Mouse (Mus musculus): ENCODE results near the gene Pcyt1a.
A peak's percentile ranks its signal among the peaks of the same experiment; 100 is the strongest.

Pcyt1a gene

GRCm38 (mm10) chr16:32430474-32431046 is at the start of gene Pcyt1a:
TSS of gene Pcyt1a (plus strand) at chr16:32430921.
- peak; percentile 84 for DNase-seq (ENCODE audit: low read depth)

- no peak for DNase-seq (ENCODE audit: low read depth)
Observed at GRCm38 (mm10) chr16:32382901-32383300, 47.8 kb upstream of the Pcyt1a start.

GRCm38 (mm10) chr16:32384885-32385284 is 45.8 kb upstream of the Pcyt1a start:
- DNase-seq (ENCODE audit: low read depth) = no peak

GRCm38 (mm10) chr16:32386826-32387225 is 43.9 kb upstream of the Pcyt1a start:
- DNase-seq (ENCODE audit: low read depth) = no peak

GRCm38 (mm10) chr16:32389049-32389448 is 41.7 kb upstream of the Pcyt1a start:
- no peak for DNase-seq (ENCODE audit: low read depth)

- no peak for DNase-seq (ENCODE audit: low read depth)
Observed at GRCm38 (mm10) chr16:32389841-32390240, 40.9 kb upstream of the Pcyt1a start.

GRCm38 (mm10) chr16:32390882-32391281 is 39.8 kb upstream of the Pcyt1a start:
- DNase-seq (ENCODE audit: low read depth) = no peak

- no peak for DNase-seq (ENCODE audit: low read depth)
Observed at GRCm38 (mm10) chr16:32395679-32396540, 34.8 kb upstream of the Pcyt1a start.

- no peak for DNase-seq (ENCODE audit: low read depth)
Observed at GRCm38 (mm10) chr16:32396541-32396835, 34.2 kb upstream of the Pcyt1a start.

- no peak for DNase-seq (ENCODE audit: low read depth)
Observed at GRCm38 (mm10) chr16:32398206-32398605, 32.5 kb upstream of the Pcyt1a start.

- DNase-seq (ENCODE audit: low read depth) = no peak
Observed at GRCm38 (mm10) chr16:32400267-32400666, 30.5 kb upstream of the Pcyt1a start, which contains the start of gene Tm4sf19. TSS of gene Tm4sf19 (plus strand) at chr16:32400506.

- no peak for DNase-seq (ENCODE audit: low read depth)
Observed at GRCm38 (mm10) chr16:32401335-32401965, 29.3 kb upstream of the Pcyt1a start.

GRCm38 (mm10) chr16:32402818-32403217 is 27.9 kb upstream of the Pcyt1a start:
- DNase-seq (ENCODE audit: low read depth) = no peak

GRCm38 (mm10) chr16:32405716-32406115 is 25.0 kb upstream of the Pcyt1a start:
- DNase-seq (ENCODE audit: low read depth) = no peak

- no peak for DNase-seq (ENCODE audit: low read depth)
Observed at GRCm38 (mm10) chr16:32406671-32407070, 24.1 kb upstream of the Pcyt1a start.

GRCm38 (mm10) chr16:32407730-32408129 is 23.0 kb upstream of the Pcyt1a start:
- DNase-seq (ENCODE audit: low read depth) = no peak

- DNase-seq (ENCODE audit: low read depth) = no peak
Observed at GRCm38 (mm10) chr16:32417457-32417856, 13.3 kb upstream of the Pcyt1a start.

- peak; percentile 80 for DNase-seq (ENCODE audit: low read depth)
Observed at GRCm38 (mm10) chr16:32419517-32420483, 10.9 kb upstream of the Pcyt1a start, which contains the start of gene Tctex1d2. TSS of gene Tctex1d2 (plus strand) at chr16:32419702.

GRCm38 (mm10) chr16:32427506-32427905 is 3.2 kb upstream of the Pcyt1a start:
- DNase-seq (ENCODE audit: low read depth) = no peak

- no peak for DNase-seq (ENCODE audit: low read depth)
Observed at GRCm38 (mm10) chr16:32431047-32431591, 398 bp downstream of the Pcyt1a start.

- DNase-seq (ENCODE audit: low read depth) = no peak
Observed at GRCm38 (mm10) chr16:32431926-32432325, 1.2 kb downstream of the Pcyt1a start.

GRCm38 (mm10) chr16:32433138-32433537 is 2.4 kb downstream of the Pcyt1a start:
- DNase-seq (ENCODE audit: low read depth) = no peak
